Comparison of ENCODE assay signal across 8 mouse cellular contexts in the genomic region with DNA sequence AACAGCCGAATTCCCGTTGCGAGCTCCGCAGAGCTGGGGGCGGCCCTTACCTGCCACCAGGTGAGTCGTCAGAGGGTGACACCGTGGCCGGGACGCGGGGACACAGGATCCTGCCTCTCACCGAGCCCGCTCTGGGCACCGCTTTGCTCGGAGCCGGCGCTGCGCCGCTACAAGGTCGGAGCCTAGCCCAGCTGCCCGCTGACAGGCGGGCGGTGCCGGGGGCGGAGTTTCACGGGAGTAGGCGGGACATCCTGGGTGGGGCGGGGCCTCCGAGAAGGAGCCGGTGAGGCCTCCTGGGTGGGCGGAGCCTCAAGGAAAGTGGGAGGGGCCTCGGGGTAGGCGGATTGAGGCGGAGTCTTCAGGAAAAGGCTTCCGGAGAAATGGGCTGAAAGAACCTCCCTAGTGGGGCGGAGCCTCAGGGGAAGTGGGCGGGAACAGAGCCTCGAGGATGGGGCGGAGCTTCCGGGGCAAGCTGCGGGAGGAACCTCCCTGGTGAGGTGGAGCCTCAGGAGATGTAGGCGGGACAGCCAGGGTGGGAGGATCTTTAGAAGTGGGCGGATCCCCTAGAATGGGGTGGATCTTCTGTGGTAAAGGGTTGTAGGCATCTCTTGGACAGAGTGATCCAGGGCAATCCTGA. TPM values are rescaled to one million over a fixed set of nuclear protein-coding genes. Genes with fewer than 3 reads are reported as not detected.
DNase-seq lines count a peak whose midpoint lies in the region; ATAC-seq and TF ChIP-seq lines count a peak whose summit lies in the region.

Gene Abcb9, minus strand, starts transcription at position 203 of the 637 bp plus-strand sequence.

- no peaks in the 10 kb centered on the region for H3K36me3 ChIP-seq in C2C12 (ENCODE audit: control insufficient read depth, insufficient read depth)
- H3K36me3 ChIP-seq in heart, embryonic 12.5 days: no peaks in the 10 kb centered on the region
- no peaks in the 10 kb centered on the region for H3K36me3 ChIP-seq in kidney, postnatal 0 days (ENCODE audit: insufficient read depth, low read length)
- no peaks in the 10 kb centered on the region for H3K36me3 ChIP-seq in liver, embryonic 11.5 days (ENCODE audit: control insufficient read depth, insufficient read depth, low read length)
- H3K36me3 ChIP-seq in stomach, embryonic 14.5 days (ENCODE audit: control insufficient read depth, insufficient read depth, low read length): no peaks in the 10 kb centered on the region

- H3K4me3 ChIP-seq in C2C12 (ENCODE audit: insufficient read depth, poor library complexity, severe bottlenecking): no peak within 1 kb of the TSS
- H3K4me3 ChIP-seq in heart, embryonic 12.5 days: peak within 1 kb of the TSS; percentile 57
- H3K4me3 ChIP-seq in kidney, postnatal 0 days (replicated peaks; ENCODE audit: low read depth, low read length): peak within 1 kb of the TSS; percentile 41
- peak within 1 kb of the TSS; percentile 60 for H3K4me3 ChIP-seq in liver, embryonic 11.5 days (ENCODE audit: low read depth, low read length)
- peak within 1 kb of the TSS; percentile 42 for H3K4me3 ChIP-seq in stomach, embryonic 14.5 days (ENCODE audit: low read depth, low read length)

- no peaks in the 10 kb centered on the region for H3K79me2 ChIP-seq in C2C12 (ENCODE audit: control insufficient read depth, insufficient read depth)

- DNase-seq in brain, embryonic 18.5 days (ENCODE audit: low read depth, low spot score): peak; percentile 77
- peak; percentile 96 for DNase-seq in kidney, postnatal 0 days (ENCODE audit: low spot score)
- peak; percentile 99 for DNase-seq in liver, embryonic 11.5 days (ENCODE audit: low spot score)
- peak; percentile 95 for DNase-seq in naive thymus-derived CD4-positive, alpha-beta T cell, adult 2 months (ENCODE audit: low read depth)

- H3K9me3 ChIP-seq in heart, embryonic 12.5 days (replicated peaks): no peaks in the 10 kb centered on the region
- H3K9me3 ChIP-seq in kidney, postnatal 0 days (replicated peaks; ENCODE audit: low read length): no peaks in the 10 kb centered on the region
- no peaks in the 10 kb centered on the region for H3K9me3 ChIP-seq in liver, embryonic 11.5 days (ENCODE audit: control insufficient read depth, low read length)
- no peaks in the 10 kb centered on the region for H3K9me3 ChIP-seq in stomach, embryonic 14.5 days (ENCODE audit: control insufficient read depth, low read depth, low read length)

- no peak within 1 kb of the TSS for H3K27ac ChIP-seq in heart, embryonic 12.5 days (ENCODE audit: poor library complexity, severe bottlenecking)
- H3K27ac ChIP-seq in kidney, postnatal 0 days: no peak within 1 kb of the TSS
- peak within 1 kb of the TSS; percentile 39; the same call in 1 of the 2 replicates for H3K27ac ChIP-seq in liver, embryonic 11.5 days (ENCODE audit: low read depth, low read length)
- no peak within 1 kb of the TSS for H3K27ac ChIP-seq in stomach, embryonic 14.5 days (ENCODE audit: low read length)

- under 1% methylated on average over 42 of the region's 42 CpGs for WGBS in heart, embryonic 12.5 days
- 2% methylated on average over 42 of the region's 42 CpGs for whole genome bisulfite sequencing in kidney, postnatal 0 days
- WGBS in liver, embryonic 11.5 days: under 1% methylated on average over 42 of the region's 42 CpGs
- WGBS in stomach, embryonic 14.5 days: 2% methylated on average over 41 of the region's 42 CpGs

- H3K9ac ChIP-seq in heart, embryonic 12.5 days: peak within 1 kb of the TSS; percentile 72
- peak within 1 kb of the TSS; percentile 63 for H3K9ac ChIP-seq in kidney, postnatal 0 days (ENCODE audit: low read depth, low read length)
- peak within 1 kb of the TSS; percentile 73 for H3K9ac ChIP-seq in liver, embryonic 11.5 days (ENCODE audit: low read depth, low read length)
- H3K9ac ChIP-seq in stomach, embryonic 14.5 days (replicated peaks; ENCODE audit: low read depth, low read length): peak within 1 kb of the TSS; percentile 25; the same call in 1 of the 2 replicates

- H3K79me3 ChIP-seq in C2C12 (ENCODE audit: low read depth): no peaks in the 10 kb centered on the region

- H3ac ChIP-seq in C2C12 (ENCODE audit: control insufficient read depth, insufficient read length, low read depth): peak within 1 kb of the TSS; percentile 10

- TF ChIP-seq CTCF in C2C12 (IDR thresholded peaks at IDR 0.05; ENCODE audit: control insufficient read depth, insufficient read depth, insufficient read length): no peak
- TF ChIP-seq CTCF in kidney, postnatal 0 days (IDR thresholded peaks at IDR 0.05; ENCODE audit: low read depth): no peak

- peak; percentile 62 for ATAC-seq in erythroid progenitor cell, adult 5-6 weeks (replicated peaks; ENCODE audit: low FRiP score, poor library complexity, severe bottlenecking)
- ATAC-seq in heart, embryonic 12.5 days (ENCODE audit: insufficient number of reproducible peaks, low FRiP score): peak; percentile 90
- ATAC-seq in kidney, postnatal 0 days (replicated peaks; ENCODE audit: low FRiP score, low read depth): peak; percentile 88
- ATAC-seq in liver, embryonic 11.5 days (replicated peaks; ENCODE audit: low FRiP score): peak; percentile 83
- peak; percentile 75 for ATAC-seq in stomach, embryonic 14.5 days (ENCODE audit: insufficient number of reproducible peaks, insufficient read depth, low FRiP score, low read depth)

- no peaks in the 10 kb centered on the region for H3K27me3 ChIP-seq in C2C12 (ENCODE audit: control insufficient read depth, insufficient read depth, insufficient read length)
- H3K27me3 ChIP-seq in heart, embryonic 12.5 days (replicated peaks): peaks cover 19% of the 10 kb centered on the region
- no peaks in the 10 kb centered on the region for H3K27me3 ChIP-seq in kidney, postnatal 0 days (ENCODE audit: insufficient read depth, low read length)
- no peaks in the 10 kb centered on the region; the same call in 1 of the 2 replicates for H3K27me3 ChIP-seq in liver, embryonic 11.5 days (replicated peaks; ENCODE audit: control insufficient read depth, insufficient read depth, low read length)
- H3K27me3 ChIP-seq in stomach, embryonic 14.5 days (ENCODE audit: control insufficient read depth, insufficient read depth, low read length): no peaks in the 10 kb centered on the region

- H3K4me2 ChIP-seq in heart, embryonic 12.5 days: peak within 1 kb of the TSS; percentile 87
- peak within 1 kb of the TSS; percentile 84 for H3K4me2 ChIP-seq in kidney, postnatal 0 days (ENCODE audit: low read length)
- peak within 1 kb of the TSS; percentile 92 for H3K4me2 ChIP-seq in liver, embryonic 11.5 days
- peak within 1 kb of the TSS; percentile 89 for H3K4me2 ChIP-seq in stomach, embryonic 14.5 days (replicated peaks; ENCODE audit: low read depth, low read length)

- peaks cover 18% of the 10 kb centered on the region for H3K4me1 ChIP-seq in heart, embryonic 12.5 days (replicated peaks)
- 0 out of 2 replicates have a peak, but pooled peaks cover 6% of the 10 kb centered on the region for H3K4me1 ChIP-seq in kidney, postnatal 0 days (replicated peaks; ENCODE audit: insufficient read depth, low read length)
- peaks cover 29% of the 10 kb centered on the region for H3K4me1 ChIP-seq in liver, embryonic 11.5 days (replicated peaks; ENCODE audit: control insufficient read depth, insufficient read depth, low read length)
- 0 out of 2 replicates have a peak, but pooled peaks cover 8% of the 10 kb centered on the region for H3K4me1 ChIP-seq in stomach, embryonic 14.5 days (ENCODE audit: control insufficient read depth, insufficient read depth, low read length)

TF ChIP-seq in C2C12, 6 proteins besides CTCF, POLR2A, EP300 and RAD21:
- TF ChIP-seq MYOG (IDR thresholded peaks at IDR 0.05; ENCODE audit: control insufficient read depth, extremely low read depth, insufficient read length) (no peak), USF1 (IDR thresholded peaks at IDR 0.05; ENCODE audit: low read depth) (no peak), CEBPB (IDR thresholded peaks at IDR 0.05; ENCODE audit: low read depth) (no peak), FOSL1 (IDR thresholded peaks at IDR 0.05; ENCODE audit: insufficient read depth, low read length, poor library complexity, severe bottlenecking) (no peak), MAX (IDR thresholded peaks at IDR 0.05) (no peak), MYOD1 (IDR thresholded peaks at IDR 0.05; ENCODE audit: control insufficient read depth, insufficient read length, low read depth) (no peak)

RNA-seq across cellular contexts. Expression of gene Abcb9, which starts in this region (rescaled TPM):
- 0.46 TPM for polyA plus RNA-seq in C2C12 (2012; fragmentation: generic; extraction: Trizol)
- 22.3 and 24.7 TPM in 2 replicates for total RNA-seq in erythroid progenitor cell, adult 5-6 weeks (2015; ENCODE audit: low replicate concordance)
- total RNA-seq in erythroid progenitor cell, adult 5-6 weeks (2017; ENCODE audit: low replicate concordance): 23.8 and 25.2 TPM in 2 replicates
- polyA plus RNA-seq in heart, embryonic 12.5 days (2016; fragmentation: Nextera tagmentation; extraction: Ambion mirVana): 1.6 and 1.7 TPM in 2 replicates
- 3.3 TPM in 2 replicates for polyA plus RNA-seq in kidney, postnatal 0 days (2015; fragmentation: Nextera tagmentation; extraction: Ambion mirVana)
- 4.1 and 4.8 TPM in 2 replicates for polyA plus RNA-seq in liver, embryonic 11.5 days (2014; fragmentation: Nextera tagmentation; extraction: Ambion mirVana)
- polyA plus RNA-seq in stomach, embryonic 14.5 days (2014; fragmentation: Nextera tagmentation; extraction: Ambion mirVana): 1.7 and 2.1 TPM in 2 replicates
